Mouse (Mus musculus) stomach, embryonic 14.5 days (tissue): Measurements from ENCODE around the gene Suclg1. TPM values are rescaled to one million over a fixed set of nuclear protein-coding genes. Genes with fewer than 3 reads are reported as not detected.

Experiments
- ATAC-seq: fragments of 200-750 bp; cut with Nextera tagmentation; 2 replicates; pipeline ENCODE4 v1.8.0; 2017; ENCODE audit warnings: low read depth, moderate TSS enrichment; ENCODE audit not compliant: insufficient number of reproducible peaks, insufficient read depth, low FRiP score
- H3K27ac ChIP-seq: fragments of 300-500 bp; sonication (generic); 2 replicates; pipeline ENCODE4 v1.5.1; 2014; ENCODE audit warnings: mild to moderate bottlenecking, low read length, moderate library complexity, mixed read lengths
- H3K27me3 ChIP-seq: fragments of 300-500 bp; sonication (generic); 2 replicates; pipeline ENCODE4 v1.6.1; 2014; ENCODE audit warnings: low read length, control low read depth, mixed read lengths; ENCODE audit not compliant: control insufficient read depth, insufficient read depth
- H3K36me3 ChIP-seq: fragments of 300-500 bp; sonication (generic); 2 replicates; pipeline ENCODE4 v1.6.1; 2014; ENCODE audit warnings: mild to moderate bottlenecking, control low read depth, low read length, moderate library complexity, mixed read lengths; ENCODE audit not compliant: control insufficient read depth, insufficient read depth
- H3K4me1 ChIP-seq: fragments of 300-500 bp; sonication (generic); 2 replicates; pipeline ENCODE4 v1.6.1; 2014; ENCODE audit warnings: low read length, control low read depth, mixed read lengths; ENCODE audit not compliant: control insufficient read depth, insufficient read depth
- H3K4me2 ChIP-seq: fragments of 300-500 bp; sonication (generic); replicated peaks from 2 replicates; pipeline ENCODE4 v1.6.1; 2014; ENCODE audit warnings: low read depth, low read length, control low read depth
- H3K4me3 ChIP-seq: fragments of 300-500 bp; sonication (generic); 2 replicates; pipeline ENCODE4 v1.5.1; 2014; ENCODE audit warnings: low read depth, low read length, control low read depth
- H3K9ac ChIP-seq: fragments of 300-500 bp; sonication (generic); replicated peaks from 2 replicates; pipeline ENCODE4 v1.6.1; 2014; ENCODE audit warnings: low read depth, mild to moderate bottlenecking, control low read depth, low read length, moderate library complexity, mixed read lengths
- H3K9me3 ChIP-seq: fragments of 300-500 bp; sonication (generic); 2 replicates; pipeline ENCODE4 v1.6.1; 2016; ENCODE audit warnings: low read depth, low read length, control low read depth; ENCODE audit not compliant: control insufficient read depth
- WGBS: fragments of 180-500 bp; shearing (Covaris S2); extraction: QIAGEN DNeasy Blood & Tissue Kit; methylation state at CpG from one replicate; pipeline ENCODE4 v1.1.7; 2014; 5-methylcytosine and 5-hydroxymethylcytosine counted together
- polyA plus RNA-seq: library from polyadenylated mRNA; unstranded; fragments of >200 nt; fragmentation: Nextera tagmentation; extraction: Ambion mirVana; gene quantifications from 2 replicates; pipeline ENCODE4 v1.2.1, GENCODE M21; 2014

Suclg1 gene
- polyA plus RNA-seq, result 170 and 179 TPM in 2 replicates

- under 1% methylated on average over 58 of the region's 58 CpGs for WGBS
- no peaks in the 10 kb centered on the region for H3K36me3 ChIP-seq
- ATAC-seq, result peak; percentile 93
- H3K9ac ChIP-seq, result peak within 1 kb of the TSS; percentile 60
- H3K4me3 ChIP-seq, result peak within 1 kb of the TSS; percentile 66
- H3K4me2 ChIP-seq, result peak within 1 kb of the TSS; percentile 56
- H3K27ac ChIP-seq, result peak within 1 kb of the TSS; percentile 59; the same call in 1 of the 2 replicates
- H3K27me3 ChIP-seq, result no peaks in the 10 kb centered on the region
- H3K9me3 ChIP-seq, result no peaks in the 10 kb centered on the region
- H3K4me1 ChIP-seq, result peaks cover 6% of the 10 kb centered on the region; the same call in 1 of the 2 replicates
These were observed at the start of gene Suclg1 for GRCm38 (mm10) chr6:73248237-73249048. Gene Suclg1 (plus strand): TSS chr6:73248382.

- H3K4me2 ChIP-seq, result no peak overlapping the region
- ATAC-seq, result no peak
- H3K27me3 ChIP-seq, result no peaks in the 10 kb centered on the region
- H3K9me3 ChIP-seq, result no peaks in the 10 kb centered on the region
- 75% methylated on average over 2 of the region's 2 CpGs for WGBS
- no peaks in the 10 kb centered on the region for H3K4me1 ChIP-seq
- H3K4me3 ChIP-seq, result no peak overlapping the region
- H3K9ac ChIP-seq, result no peak overlapping the region
- H3K36me3 ChIP-seq, result no peaks in the 10 kb centered on the region
- H3K27ac ChIP-seq, result no peak overlapping the region
These were observed 44.5 kb upstream of the Suclg1 start for GRCm38 (mm10) chr6:73203724-73204123.

- Histone ChIP-seq H3K4me3 (no peak overlapping the region), H3K27ac (no peak overlapping the region), H3K27me3 (no peaks in the 10 kb centered on the region), H3K4me2 (no peak overlapping the region), H3K4me1 (no peaks in the 10 kb centered on the region), H3K36me3 (no peaks in the 10 kb centered on the region), H3K9ac (no peak overlapping the region), H3K9me3 (no peaks in the 10 kb centered on the region)
- no peak for ATAC-seq
- 82% methylated on average over 4 of the region's 4 CpGs for WGBS
These were observed 43.2 kb upstream of the Suclg1 start for GRCm38 (mm10) chr6:73204937-73205336.

DNA sequence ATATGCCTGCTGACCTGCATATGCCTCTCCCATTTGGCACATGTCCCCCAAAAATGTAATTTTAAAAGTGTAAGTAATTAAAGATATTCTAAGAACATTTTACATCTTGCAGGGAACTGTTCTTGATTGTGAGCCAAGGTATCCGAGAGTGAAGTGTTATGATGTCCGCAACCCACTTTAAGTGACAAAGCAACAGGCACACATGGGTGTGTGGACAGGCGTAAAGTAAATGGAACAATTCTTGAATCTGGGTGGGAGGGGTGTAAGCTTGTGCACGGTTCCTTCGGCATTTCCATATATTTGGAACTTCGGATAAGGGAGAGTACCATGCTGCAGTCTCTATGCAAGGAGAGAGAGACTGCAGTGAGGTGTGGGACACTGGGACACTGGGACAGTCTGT is 38.6 kb upstream of the Suclg1 start:
- H3K4me3 ChIP-seq, result no peak overlapping the region
- H3K4me1 ChIP-seq, result no peaks in the 10 kb centered on the region
- no peaks in the 10 kb centered on the region for H3K27me3 ChIP-seq
- H3K9me3 ChIP-seq, result no peaks in the 10 kb centered on the region
- no peak overlapping the region for H3K27ac ChIP-seq
- no peak overlapping the region for H3K4me2 ChIP-seq
- H3K9ac ChIP-seq, result no peak overlapping the region
- H3K36me3 ChIP-seq, result no peaks in the 10 kb centered on the region
- 90% methylated on average over 6 of the region's 6 CpGs for WGBS
- no peak for ATAC-seq

- H3K27ac ChIP-seq, result no peak overlapping the region
- H3K9ac ChIP-seq, result no peak overlapping the region
- no peak overlapping the region for H3K4me3 ChIP-seq
- no peaks in the 10 kb centered on the region for H3K27me3 ChIP-seq
- WGBS, result 84% methylated on average over 4 of the region's 4 CpGs
- H3K9me3 ChIP-seq, result no peaks in the 10 kb centered on the region
- ATAC-seq, result no peak
- H3K4me2 ChIP-seq, result no peak overlapping the region
- H3K4me1 ChIP-seq, result no peaks in the 10 kb centered on the region
- H3K36me3 ChIP-seq, result no peaks in the 10 kb centered on the region
These were observed 37.7 kb upstream of the Suclg1 start for GRCm38 (mm10) chr6:73210445-73210972.

GRCm38 (mm10) chr6:73211036-73211435 is 37.1 kb upstream of the Suclg1 start:
- Histone ChIP-seq H3K27me3 (no peaks in the 10 kb centered on the region), H3K4me3 (no peak overlapping the region)
- WGBS, result 92% methylated on average over 3 of the region's 3 CpGs

DNA sequence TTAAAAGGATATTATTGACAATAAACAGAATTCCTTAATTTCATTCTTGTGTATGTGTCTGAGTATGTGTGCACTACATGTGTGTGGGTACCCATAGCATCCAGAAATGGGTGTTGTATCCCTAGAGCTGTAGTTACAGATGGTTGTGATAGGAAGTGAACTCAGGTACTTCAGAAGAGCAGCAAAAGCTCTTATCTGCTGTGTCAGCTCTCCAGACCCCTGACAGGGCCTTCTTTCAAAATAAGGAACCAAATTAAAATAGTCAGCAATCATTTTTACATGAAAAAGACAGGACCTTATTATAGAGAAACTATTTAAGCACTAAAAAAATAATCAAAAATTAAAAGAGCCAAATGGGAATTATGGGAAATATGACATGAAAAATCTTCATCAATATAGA is 36.6 kb upstream of the Suclg1 start:
- H3K4me3 ChIP-seq, result no peak overlapping the region
- no peak overlapping the region for H3K4me2 ChIP-seq
- no peak for ATAC-seq
- H3K27me3 ChIP-seq, result no peaks in the 10 kb centered on the region
- H3K36me3 ChIP-seq, result no peaks in the 10 kb centered on the region
- no peaks in the 10 kb centered on the region for H3K4me1 ChIP-seq
- no peak overlapping the region for H3K27ac ChIP-seq
- H3K9ac ChIP-seq, result no peak overlapping the region
- no peaks in the 10 kb centered on the region for H3K9me3 ChIP-seq

More at GRCm38 (mm10) chr6:73211036-73211435, 37.1 kb upstream of the Suclg1 start:
- H3K9me3 ChIP-seq, result no peaks in the 10 kb centered on the region
- H3K4me2 ChIP-seq, result no peak overlapping the region
- no peaks in the 10 kb centered on the region for H3K36me3 ChIP-seq
- ATAC-seq, result no peak
- no peak overlapping the region for H3K9ac ChIP-seq
- H3K4me1 ChIP-seq, result no peaks in the 10 kb centered on the region
- no peak overlapping the region for H3K27ac ChIP-seq

- ATAC-seq, result peak; percentile 98
- Histone ChIP-seq H3K4me1 (0 out of 2 replicates have a peak, but pooled peaks cover 5% of the 10 kb centered on the region), H3K36me3 (no peaks in the 10 kb centered on the region), H3K27ac (peak within 1 kb of the TSS; percentile 82), H3K9me3 (no peaks in the 10 kb centered on the region), H3K9ac (no peak within 1 kb of the TSS), H3K4me3 (peak within 1 kb of the TSS; percentile 31), H3K4me2 (peak within 1 kb of the TSS; percentile 66), H3K27me3 (no peaks in the 10 kb centered on the region)
- 30% methylated on average over 25 of the region's 25 CpGs for WGBS
These were observed 26.8 kb upstream of the Suclg1 start, which contains the start of gene Dnah6 for GRCm38 (mm10) chr6:73221189-73221957. Gene Dnah6 (minus strand): TSS chr6:73221651.
